Mouse (Mus musculus): ENCODE measurements around the gene Spred2.

Spred2 gene

DNA sequence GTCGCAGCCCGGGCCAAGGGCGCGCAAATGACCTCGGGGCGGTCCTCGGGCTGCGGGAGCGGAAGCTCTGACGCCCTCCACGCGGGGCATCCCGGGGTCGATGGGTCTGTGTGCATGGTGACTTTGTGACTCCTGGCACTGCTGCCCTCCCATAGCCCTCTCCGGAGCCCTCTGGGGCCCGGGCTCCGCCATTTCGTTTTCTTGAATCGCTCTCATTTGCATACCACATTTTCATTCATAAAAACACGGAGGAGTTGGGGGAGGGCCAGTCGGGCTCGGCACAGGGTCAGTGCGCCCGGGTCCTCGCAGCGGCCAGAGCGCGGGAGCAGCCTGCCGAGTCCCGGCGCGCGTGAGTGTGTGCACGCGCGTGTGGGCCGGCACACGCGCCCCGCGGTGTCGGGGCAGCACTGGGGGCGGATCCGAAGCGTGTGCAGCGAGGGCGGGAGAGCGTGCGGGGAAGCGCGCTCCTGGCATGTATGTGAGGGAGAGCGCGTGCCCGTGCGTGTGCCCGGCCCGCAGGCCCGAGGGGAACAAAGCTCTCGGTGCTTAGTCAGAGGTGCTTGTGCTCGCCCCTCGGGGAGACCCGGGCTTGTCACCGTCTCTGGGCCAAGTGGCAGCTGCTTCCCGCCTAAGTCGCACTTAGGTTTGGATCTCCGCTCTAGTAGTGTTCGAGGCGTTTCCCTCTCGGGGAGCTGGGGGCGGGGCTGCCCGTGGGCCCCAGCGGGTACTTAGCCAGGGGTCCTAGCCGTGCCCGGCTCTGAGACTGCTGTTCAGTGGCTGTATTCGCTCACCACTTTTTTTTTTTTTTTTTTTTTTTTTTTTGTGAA, 1.2 kb downstream of the Spred2 start:
- DNase-seq (ENCODE audit: low spot score): peak; percentile 74

DNA sequence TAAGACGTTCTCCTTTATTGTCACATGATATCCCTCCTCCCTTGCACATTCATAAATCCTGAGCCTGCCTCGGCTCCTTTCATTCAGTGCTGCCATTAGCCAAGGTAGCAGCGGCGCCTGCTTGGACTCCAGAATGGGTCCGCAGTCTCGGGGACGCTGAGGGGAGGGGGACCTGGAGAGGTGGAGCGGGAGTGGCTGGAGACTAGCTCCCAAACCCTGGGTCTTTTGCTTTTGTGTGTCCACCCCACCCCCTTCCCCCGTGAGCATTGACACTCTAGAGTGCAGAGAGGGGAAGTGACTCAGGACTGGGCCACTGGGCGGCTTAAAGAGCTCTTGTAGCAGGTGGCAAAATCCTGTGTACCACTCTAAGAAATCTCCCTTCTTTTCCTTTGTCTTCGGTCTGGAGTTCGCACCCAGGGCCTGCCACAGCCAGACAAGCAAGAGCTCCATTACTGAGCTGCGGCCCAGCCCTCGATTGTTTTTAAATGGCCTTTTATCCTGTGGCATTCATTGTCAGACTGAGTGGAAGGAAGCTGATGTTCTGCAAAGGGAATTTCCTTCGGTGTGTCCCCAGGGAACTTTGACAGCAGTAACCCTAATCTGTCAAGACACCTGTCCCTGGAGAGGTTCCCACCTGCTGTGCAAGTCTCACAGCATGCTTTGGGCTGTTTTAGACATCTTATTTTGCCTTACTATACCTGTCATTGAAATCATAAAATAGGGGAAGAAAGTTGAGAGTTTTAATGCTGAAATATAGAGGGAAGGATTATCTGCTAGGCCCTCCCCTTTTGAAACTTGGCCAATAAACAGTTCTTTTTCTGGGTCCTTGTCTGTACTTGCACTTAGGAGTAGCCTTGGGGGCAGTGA, 2.0 kb downstream of the Spred2 start:
- peak; percentile 52 for DNase-seq (ENCODE audit: low spot score)

DNA sequence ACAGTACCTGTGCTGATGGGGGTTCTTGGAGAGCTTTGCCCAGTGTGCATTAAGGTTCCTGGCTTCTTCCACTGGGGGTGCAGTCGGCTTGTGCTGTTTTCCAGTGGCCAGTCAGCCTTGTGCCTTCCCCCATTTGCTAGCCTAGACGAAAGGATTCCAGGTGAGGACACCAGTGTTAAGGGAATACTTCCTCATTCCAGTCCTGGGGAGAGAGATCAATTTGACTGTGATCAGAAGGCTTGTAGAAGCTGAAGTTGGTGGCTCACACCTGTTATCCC, 2.6 kb downstream of the Spred2 start:
- no peak for DNase-seq (ENCODE audit: low spot score)

DNA sequence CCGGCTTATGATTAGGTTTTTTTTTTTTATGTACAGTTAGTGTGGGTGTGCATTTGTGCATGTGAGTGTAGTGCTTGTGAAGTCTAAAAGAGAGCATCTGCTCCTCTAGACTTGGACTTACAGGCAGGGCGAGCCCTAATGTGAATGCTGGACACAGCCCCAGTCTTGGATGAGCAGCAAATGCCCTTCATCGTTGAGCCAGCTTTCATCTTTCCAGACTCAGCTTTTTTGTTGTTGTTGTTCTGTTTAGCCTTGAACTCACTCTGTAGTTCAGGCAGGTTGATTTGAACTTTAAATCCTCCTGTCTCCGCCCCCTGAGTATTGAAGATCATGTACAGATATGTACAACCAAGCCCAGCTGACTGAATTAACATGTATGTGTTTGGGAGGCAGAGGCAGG, 4.5 kb downstream of the Spred2 start:
- DNase-seq (ENCODE audit: low spot score): no peak

DNA sequence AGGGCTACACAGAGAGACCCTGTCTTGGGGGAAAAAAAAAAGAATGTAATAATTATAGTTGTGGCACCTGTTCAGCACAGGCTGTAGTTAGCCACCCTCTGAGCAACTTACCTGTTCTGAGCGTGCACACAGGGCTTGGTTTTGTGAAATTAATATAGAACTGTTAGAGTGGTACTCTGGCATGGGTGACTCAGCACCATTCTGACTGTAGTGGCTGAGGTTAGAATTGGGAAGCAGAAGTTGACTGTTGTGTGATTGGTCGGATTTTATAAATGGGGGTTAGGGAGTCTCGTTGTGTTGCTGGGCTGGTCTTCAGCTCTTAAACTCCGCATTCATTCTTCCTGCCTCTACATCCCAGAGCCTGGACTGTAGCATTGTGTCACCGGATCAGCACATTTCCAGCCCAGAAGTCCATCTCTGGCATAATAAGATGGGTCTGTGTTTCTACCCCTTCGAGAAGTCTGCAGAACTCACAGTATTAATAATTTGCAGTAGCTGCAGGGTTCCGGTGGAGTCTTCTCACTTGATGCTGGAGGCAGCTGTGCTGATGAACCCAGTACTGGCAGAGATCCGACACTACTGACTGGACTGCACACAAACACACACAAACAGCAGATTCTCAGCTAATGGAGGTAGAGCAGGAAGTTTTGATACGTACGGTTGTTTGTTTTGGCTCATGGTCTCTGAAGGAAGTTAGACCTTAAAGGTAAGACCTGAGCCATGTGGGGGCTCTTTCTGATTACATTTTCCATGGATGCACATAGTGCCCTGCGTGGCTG, 5.1 kb downstream of the Spred2 start:
- DNase-seq (ENCODE audit: low spot score): no peak

DNA sequence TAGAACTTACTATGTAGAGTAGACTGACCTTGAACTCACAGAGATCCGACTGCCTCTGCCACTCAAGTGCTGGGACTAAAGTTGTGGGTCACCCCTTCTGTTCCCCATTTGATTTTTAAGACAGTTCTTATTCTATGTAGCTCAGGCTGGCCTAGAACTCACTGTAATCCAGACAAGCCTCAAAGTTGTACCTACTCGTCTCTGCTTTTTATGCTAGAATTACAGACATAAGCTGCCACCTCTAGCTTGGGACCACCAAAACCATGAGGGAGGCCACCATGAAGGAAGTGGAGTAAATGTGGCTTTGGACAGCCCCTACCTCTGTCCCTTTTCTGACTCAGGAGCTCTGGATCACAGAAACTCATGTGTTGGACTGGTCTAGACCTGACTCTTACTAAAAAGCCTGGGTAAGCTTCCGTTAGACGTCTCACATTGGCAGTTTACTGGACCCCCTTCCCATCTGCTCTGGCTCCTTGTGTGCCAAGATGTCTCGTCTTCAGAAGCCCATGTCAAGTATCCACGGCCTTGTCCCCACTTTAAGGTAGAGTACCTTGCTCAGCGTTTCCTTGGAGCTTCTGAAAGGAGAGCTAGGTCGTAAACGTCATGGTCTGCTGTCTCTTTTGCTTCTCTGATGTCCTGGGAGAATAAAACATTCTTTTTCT, 7.5 kb downstream of the Spred2 start:
- DNase-seq (ENCODE audit: low spot score): no peak

DNA sequence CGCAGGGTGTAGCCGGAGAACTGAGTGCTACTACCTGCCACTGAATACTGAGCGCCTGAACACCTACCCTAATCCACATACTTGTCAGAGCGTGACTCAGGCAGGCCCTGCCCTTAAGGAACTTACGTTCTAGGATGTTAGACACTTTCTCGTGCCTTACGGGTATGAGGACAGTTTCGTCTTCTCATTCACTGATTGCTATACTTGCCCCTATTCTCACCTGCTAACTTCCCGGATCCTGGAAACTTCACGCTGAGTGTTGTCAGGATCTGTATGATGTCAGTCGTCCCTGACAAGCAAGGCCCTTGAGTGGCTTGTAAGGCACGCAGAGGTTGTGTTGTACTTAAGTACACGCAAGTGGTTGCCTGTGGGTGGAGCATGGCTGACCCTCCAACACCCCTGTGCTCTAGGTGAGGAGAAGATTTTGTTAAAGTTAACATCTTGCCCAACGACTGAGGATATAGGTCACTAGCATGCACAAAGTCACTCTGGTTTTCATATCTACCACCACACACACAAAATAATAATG, 8.9 kb downstream of the Spred2 start:
- DNase-seq (ENCODE audit: low spot score): no peak

DNA sequence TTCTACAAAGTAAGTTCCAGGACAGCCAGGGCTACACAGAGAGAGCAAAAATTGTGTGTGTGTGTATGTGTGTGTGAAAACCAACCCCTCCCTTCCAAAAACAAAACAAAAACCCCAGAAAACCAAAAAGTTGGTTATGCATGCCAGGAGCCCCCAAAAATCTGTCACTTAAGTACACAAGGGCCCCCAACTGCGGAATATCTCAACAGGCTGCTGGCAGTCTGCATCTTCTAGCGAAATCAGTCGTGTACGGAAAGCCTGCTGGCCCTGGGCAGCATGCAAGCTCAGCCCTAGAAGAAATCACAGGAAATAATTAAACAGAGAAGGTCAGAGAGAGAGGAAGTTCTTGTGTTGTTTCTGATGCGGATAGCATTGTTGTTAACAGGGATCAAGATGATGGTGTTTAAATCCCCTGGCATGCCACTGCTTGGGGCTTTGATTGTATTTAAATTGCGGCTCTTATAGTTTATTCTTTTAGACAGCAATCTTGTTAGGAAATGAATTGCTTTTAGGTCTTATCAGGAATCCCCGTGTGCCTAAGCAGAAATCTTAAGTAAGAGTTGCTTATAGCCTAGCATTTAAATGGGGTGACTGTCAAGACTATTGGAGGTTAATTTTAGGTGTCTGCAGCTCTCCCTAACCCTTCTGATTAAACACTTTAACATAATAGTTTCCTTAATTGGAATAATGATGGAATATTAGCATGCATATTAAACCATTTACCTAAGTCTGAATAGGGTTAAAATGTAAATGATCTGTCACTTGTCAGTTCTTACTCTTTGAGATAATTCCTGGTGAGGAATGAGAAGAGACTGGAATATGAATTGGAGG, 11.6 kb downstream of the Spred2 start:
- DNase-seq (ENCODE audit: low spot score): no peak

DNA sequence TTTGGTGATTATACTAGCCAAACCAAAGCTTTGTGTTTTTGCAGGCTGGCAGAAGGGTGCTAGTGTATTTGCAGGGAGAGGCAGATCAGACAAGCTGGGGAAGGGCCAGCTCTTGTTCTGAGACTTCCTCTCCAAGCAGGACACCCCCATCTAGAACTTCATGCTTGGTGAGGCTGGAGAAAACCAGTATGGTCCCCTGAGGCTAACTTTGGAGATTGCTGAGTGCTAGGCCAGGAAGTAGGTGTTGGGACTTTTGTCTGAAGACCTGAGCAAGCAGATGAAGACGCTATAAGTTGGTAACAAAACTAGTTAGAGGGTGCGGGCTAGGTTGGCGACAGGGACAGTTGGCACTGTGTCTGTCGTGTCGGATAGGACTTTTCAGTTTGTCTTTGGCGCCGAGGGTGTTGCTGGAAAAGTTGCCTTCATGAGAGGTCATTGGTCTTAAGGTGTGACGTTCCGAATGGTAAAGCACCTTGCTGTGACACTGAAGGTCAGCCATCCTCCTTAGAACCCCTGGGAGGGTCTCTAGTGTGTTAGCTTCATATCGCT, 14.4 kb downstream of the Spred2 start:
- no peak for DNase-seq (ENCODE audit: low spot score)

DNA sequence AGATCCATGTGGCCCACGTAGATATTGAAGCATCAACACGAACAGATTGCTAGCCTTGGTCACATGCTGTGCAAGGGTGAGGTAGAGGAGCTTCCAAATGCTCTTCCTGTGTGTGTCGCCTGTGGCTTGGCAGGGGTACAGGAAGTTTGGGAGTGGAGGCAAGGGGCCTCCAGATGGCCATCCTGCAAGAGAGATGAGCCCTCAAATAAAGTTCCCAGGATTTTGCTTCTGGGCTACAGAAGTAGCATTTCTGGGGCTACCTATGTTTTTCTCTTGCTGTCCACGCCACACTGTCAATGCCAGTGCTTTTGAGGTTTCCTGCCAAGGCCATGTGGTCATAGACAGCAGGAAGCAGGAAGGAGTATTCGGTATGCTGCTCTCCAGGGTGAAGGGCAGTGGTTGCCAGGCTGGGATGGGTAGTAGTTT, 15.1 kb downstream of the Spred2 start:
- DNase-seq (ENCODE audit: low spot score): no peak

DNA sequence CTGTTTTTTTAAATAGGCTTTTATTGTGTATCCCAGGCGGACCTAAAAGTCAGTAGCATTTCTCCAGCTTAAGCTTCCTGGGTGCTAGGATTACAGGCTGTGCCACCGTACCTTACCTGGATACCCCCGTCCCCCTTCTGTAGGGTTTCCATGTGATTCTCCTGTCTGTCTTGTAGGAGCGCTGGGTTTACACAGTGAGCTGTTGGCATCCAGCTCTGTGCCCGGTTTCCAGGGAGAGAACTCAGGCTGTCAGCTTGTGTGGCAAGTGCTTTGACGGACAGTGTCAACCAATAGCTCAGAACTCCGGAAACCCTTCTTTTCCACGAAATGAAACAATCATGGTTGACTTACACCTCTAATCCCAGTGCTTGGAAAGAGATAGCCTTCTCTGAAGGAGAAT, 15.7 kb downstream of the Spred2 start:
- DNase-seq (ENCODE audit: low spot score): no peak

DNA sequence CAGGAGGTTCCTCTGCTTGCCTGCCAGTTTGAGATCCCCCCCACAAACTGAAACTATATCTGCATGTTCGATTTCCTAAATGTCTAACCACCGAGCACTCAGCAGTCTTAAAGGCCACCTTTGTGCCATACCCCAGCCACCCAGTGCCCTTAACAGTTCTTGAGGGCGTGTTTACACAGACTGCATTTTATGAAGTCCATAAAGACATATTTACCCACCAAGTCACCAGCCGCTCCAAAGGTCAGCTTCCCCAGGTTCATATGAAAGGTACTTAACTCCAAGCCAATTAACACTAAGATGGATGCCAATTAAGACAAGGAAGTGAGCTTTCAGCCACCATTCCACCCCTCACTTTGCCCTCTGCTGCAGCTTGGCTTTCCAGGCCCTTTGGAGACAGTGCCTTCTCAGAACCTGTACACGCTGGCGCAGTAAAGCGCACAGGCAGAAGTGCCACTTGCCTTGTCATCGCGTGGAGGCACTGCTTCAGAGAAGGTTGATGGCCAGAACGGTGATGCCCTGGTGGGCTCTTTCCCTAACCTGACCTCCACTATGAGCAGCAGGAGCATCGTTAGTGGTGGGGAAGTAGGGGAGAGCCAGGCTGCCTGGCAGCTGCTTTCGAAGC, 17.1 kb downstream of the Spred2 start:
- DNase-seq (ENCODE audit: low spot score): no peak

DNA sequence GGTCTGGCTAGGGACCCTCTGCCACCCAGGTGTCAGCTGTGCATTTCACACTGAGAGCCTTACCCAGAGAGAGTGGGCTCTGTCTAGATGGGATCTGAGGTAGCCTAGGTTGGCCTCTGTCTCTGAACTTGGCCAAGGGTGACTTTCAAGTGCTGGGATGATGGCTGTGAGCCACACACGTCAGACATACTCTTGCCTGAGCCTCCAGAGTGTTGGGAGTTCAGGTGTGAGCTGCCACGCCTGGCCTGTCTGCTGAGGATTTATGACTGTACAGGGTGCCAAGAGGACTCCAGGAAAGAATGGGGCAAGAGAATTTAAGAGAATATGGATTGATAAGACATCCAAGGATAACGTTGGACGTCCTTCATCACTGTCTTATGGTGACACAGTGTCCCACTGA, 17.8 kb downstream of the Spred2 start:
- DNase-seq (ENCODE audit: low spot score): no peak

DNA sequence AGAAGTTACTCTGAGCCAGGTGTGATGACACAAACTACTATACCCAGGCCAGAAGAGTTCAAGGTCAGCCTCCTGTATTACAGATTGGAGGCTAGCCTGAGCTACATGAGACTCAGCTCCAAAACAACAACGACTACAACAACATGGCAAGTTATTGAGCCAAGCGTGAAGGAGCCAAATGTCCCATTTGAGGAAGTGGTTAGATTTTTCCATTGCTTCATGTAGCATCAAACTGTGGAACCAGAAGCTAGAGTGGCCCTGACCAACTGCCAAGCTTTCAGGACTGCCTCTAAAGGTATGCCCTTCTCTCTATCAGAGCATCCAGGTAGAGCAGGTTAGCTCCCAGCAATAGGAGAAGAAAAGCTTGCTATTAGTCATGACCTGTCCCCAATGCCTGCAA, 19.6 kb downstream of the Spred2 start:
- DNase-seq (ENCODE audit: low spot score): no peak

DNA sequence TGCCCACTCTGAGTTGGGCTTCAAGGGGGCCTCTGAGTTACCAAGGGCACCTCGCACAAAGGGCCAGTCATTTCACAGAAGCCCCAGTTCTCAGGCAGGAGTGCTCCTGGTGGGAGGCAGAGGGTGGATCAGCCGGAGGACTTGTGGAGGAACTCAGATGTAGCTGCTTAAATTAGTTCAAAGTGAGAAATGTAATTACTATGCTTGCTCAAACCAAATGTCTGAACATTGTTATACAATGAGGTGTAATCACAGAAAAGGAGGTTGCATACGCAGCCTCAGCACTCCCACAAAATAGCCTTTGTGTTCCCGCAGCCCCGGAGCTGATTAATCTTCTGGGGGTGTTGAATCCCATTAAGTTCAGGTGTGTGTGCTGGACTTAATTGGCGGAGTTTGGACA, 20.5 kb downstream of the Spred2 start:
- no peak for DNase-seq (ENCODE audit: low spot score)

DNA sequence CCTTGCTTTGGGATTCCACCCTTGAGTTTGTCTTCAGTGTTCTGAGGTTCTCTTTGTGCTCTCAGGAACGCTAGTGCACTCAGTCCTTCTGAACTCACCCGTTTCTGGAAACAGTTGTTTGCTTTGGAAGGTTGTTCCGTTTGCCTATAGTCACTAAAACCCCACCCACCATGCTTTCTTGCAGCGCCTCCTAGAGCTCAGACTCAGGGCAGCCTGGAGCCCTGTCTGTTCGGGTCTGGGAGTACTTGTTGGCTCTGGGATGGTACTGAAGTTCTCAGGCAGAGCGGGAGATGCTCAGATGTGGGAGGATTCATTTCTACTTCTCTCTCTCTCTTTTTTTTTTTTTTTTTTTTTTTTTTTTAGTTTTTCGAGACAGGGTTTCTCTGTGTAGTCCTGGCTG, 22.5 kb downstream of the Spred2 start:
- no peak for DNase-seq (ENCODE audit: low spot score)

DNA sequence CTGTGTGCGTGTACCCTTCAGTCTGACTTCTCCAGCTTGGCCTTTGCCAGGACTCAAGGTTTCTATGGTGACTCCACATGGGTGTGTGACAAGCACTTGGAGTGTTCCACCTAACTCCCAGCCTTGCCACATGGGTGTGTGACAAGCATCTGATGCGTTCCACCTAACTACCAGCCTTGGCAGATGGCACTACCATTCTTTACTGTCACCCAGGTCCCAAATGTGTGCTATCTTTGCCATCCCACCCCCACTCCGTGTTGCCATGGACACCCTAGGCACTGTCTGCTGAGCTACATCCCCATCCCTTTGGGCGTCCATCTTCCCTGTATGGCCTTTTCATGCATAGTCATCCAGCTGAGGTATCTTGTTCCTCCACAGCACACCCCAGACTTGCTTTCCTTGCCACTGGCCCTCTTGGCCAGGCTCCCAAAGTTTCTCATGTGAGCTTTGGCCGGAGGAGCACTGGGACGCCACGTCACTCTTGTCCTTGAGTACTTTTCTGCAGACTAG, 23.5 kb downstream of the Spred2 start:
- no peak for DNase-seq (ENCODE audit: low spot score)

DNA sequence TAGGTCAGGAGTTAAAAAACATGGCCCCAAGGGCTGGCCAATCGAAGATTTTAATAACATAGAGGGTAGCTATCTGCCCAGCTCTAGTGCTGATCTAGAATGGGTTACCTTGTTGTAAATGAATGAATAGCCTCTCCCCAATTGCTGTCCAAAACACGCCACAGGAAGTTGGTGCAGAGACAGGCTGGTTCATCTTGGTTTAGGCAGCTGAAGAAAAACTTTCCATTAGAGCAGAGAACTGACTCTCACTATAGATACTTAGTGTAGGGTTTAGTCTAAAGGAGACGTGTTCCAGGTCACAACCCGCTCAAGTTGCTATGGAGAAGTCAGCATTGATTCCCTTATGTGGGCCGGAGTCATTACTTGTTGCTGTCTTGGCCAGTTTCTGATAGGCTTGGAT, 25.6 kb downstream of the Spred2 start:
- DNase-seq (ENCODE audit: low spot score): no peak

DNA sequence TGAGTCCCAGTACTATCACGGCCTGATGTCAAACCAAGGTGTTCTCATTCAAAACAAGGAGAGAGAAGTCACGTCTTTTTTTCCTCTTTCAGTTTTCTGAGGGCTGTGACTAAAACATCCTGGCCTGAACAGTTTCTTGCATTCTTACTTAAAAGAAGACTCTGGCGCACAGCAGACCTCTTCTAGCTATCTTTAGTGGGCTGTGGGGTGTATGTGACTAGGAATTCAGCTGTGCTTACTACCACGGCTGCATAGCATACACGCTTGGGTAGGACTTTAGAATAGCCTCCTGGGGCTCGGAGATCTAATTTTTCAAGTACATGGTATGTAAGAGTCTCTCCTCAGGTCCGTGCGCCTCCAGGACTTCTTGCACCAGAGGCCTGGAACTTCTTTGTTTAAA, 26.0 kb downstream of the Spred2 start:
- DNase-seq (ENCODE audit: low spot score): no peak

DNA sequence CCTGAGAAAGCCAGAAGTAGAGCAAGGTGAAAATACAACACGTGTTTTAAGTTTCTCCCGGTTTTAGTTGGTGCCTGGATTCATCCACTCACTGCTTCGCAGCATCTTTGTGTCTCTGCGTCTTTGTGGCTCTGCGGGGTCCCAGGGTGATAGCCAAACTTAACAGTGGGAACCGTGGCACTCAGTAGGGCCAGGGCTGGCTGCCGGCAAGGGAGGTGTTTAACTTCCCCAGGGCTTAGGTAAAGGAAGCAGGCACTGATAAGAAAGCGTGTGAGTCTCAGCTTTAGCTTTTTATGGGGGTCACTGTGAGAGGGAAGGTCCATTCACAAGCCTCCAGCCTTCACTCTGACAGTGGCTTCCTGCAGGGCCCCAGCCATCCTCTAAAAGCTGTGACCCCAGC, 28.8 kb downstream of the Spred2 start:
- no peak for DNase-seq (ENCODE audit: low spot score)

All from adipocyte (in vitro differentiated cells).